Mouse (Mus musculus) kidney, adult 11 months (tissue): ENCODE measurements around the gene Gm9268.
"Not testable (repeated sequence)": the region's sequence is repeated elsewhere in the genome, so short reads cannot be mapped to it uniquely, and the experiment has no call there.

Source experiments
- DNase-seq: peaks from one replicate; pipeline ENCODE4 v3.0.0; 2022

Gene Gm9268

GRCm38 (mm10) chr7:43018465-43018864 is at the start of gene Gm9268:
TSS of gene Gm9268 (plus strand) at chr7:43018765.
- not testable (repeated sequence) for DNase-seq

GRCm38 (mm10) chr7:42980098-42980497 is 38.5 kb upstream of the Gm9268 start:
- no peak for DNase-seq

- no peak for DNase-seq
Observed at GRCm38 (mm10) chr7:42980739-42981138, 37.8 kb upstream of the Gm9268 start.

GRCm38 (mm10) chr7:43077831-43078230 is 59.3 kb downstream of the Gm9268 start:
- DNase-seq, result no peak
